Mouse (Mus musculus) ES-Bruce4 (cell line): ENCODE results near the gene Olfr1161. TPM values are rescaled to one million over a fixed set of nuclear protein-coding genes. Genes with fewer than 3 reads are reported as not detected.
"Not testable (repeated sequence)": the region's sequence is repeated elsewhere in the genome, so short reads cannot be mapped to it uniquely, and the experiment has no call there.

Experiments used
- H3K27ac ChIP-seq: 2 replicates; pipeline ENCODE4 v1.5.1; 2012; ENCODE audit warnings: low read length, inconsistent platforms; ENCODE audit not compliant: insufficient read depth
- H3K27me3 ChIP-seq: 2 replicates; pipeline ENCODE4 v1.6.1; 2012; ENCODE audit warnings: mild to moderate bottlenecking, low read length, inconsistent platforms; ENCODE audit not compliant: control insufficient read depth, poor library complexity, insufficient read depth, severe bottlenecking
- H3K36me3 ChIP-seq: 2 replicates; pipeline ENCODE4 v1.6.1; 2012; ENCODE audit warnings: inconsistent platforms, mild to moderate bottlenecking, low read length, moderate library complexity; ENCODE audit not compliant: control insufficient read depth, poor library complexity, insufficient read depth, severe bottlenecking
- H3K4me1 ChIP-seq: one replicate; pipeline ENCODE4 v1.8.1; 2011; ENCODE audit warnings: low read length; ENCODE audit not compliant: control insufficient read depth, insufficient read depth
- H3K4me3 ChIP-seq: 2 replicates; pipeline ENCODE4 v1.5.1; 2011; ENCODE audit warnings: low read depth, mild to moderate bottlenecking, low read length
- H3K9ac ChIP-seq: 2 replicates; pipeline ENCODE4 v1.6.1; 2012; ENCODE audit warnings: low read depth, mild to moderate bottlenecking, inconsistent platforms; ENCODE audit not compliant: poor library complexity, severe bottlenecking
- H3K9me3 ChIP-seq: replicated peaks from 2 replicates; pipeline ENCODE4 v1.6.1; 2012; ENCODE audit warnings: mild to moderate bottlenecking, low read length, inconsistent platforms; ENCODE audit not compliant: control insufficient read depth, poor library complexity, insufficient read depth, severe bottlenecking
- CTCF ChIP-seq: IDR thresholded peaks from one replicate; pipeline ENCODE4 v1.8.1; 2011; ENCODE audit warnings: low read depth, low read length
- EP300 ChIP-seq: IDR thresholded peaks from 2 replicates; pipeline ENCODE4 v1.6.1; 2011; ENCODE audit warnings: low read depth, low read length; ENCODE audit not compliant: insufficient read depth
- POLR2A ChIP-seq: IDR thresholded peaks from one replicate; pipeline ENCODE4 v1.8.1; 2011; ENCODE audit warnings: low read length; ENCODE audit not compliant: insufficient read depth
- polyA plus RNA-seq: library from polyadenylated mRNA; stranded (reverse); fragments of >200 nt; gene quantifications from 2 replicates; pipeline ENCODE4 v1.2.4, GENCODE M21; 2011; ENCODE audit warnings: low read depth; ENCODE audit not compliant: missing spikeins, insufficient read depth, insufficient read length

Gene Olfr1161
- not detected in 2 replicates for polyA plus RNA-seq

GRCm38 (mm10) chr2:88022474-88022873 lies at the start of gene Olfr1161:
Gene Olfr1161, plus strand, starts transcription at chr2:88022774.
- H3K27ac ChIP-seq, H3K9me3 ChIP-seq, H3K36me3 ChIP-seq, H3K9ac ChIP-seq, H3K4me3 ChIP-seq, H3K27me3 ChIP-seq, H3K4me1 ChIP-seq: not testable (repeated sequence)

- H3K36me3 ChIP-seq = no peaks in the 10 kb centered on the region
- no peaks in the 10 kb centered on the region for H3K27me3 ChIP-seq
- H3K4me1 ChIP-seq = no peaks in the 10 kb centered on the region
- H3K9ac ChIP-seq = no peak within 1 kb of the TSS
- no peaks in the 10 kb centered on the region for H3K9me3 ChIP-seq
- H3K4me3 ChIP-seq = no peak within 1 kb of the TSS
- TF ChIP-seq EP300 (no peak), POLR2A (no peak), CTCF (no peak)
- no peak within 1 kb of the TSS for H3K27ac ChIP-seq
These were observed 48.0 kb upstream of the Olfr1161 start, which contains the start of gene Olfr74 for GRCm38 (mm10) chr2:87974563-87974962. Gene Olfr74, minus strand, starts transcription at chr2:87974663.

- no peak within 1 kb of the TSS for H3K4me3 ChIP-seq
- H3K27me3 ChIP-seq = no peaks in the 10 kb centered on the region
- no peak for TF ChIP-seq CTCF
- no peak for TF ChIP-seq POLR2A
- H3K4me1 ChIP-seq = no peaks in the 10 kb centered on the region
- no peaks in the 10 kb centered on the region for H3K9me3 ChIP-seq
- no peak within 1 kb of the TSS for H3K27ac ChIP-seq
- no peak within 1 kb of the TSS for H3K9ac ChIP-seq
- H3K36me3 ChIP-seq = no peaks in the 10 kb centered on the region
These were observed 32.8 kb upstream of the Olfr1161 start, which contains the start of gene Olfr1158 for GRCm38 (mm10) chr2:87989813-87990212. Gene Olfr1158, plus strand, starts transcription at chr2:87990113.

- H3K4me1 ChIP-seq = no peaks in the 10 kb centered on the region
- no peak within 1 kb of the TSS for H3K27ac ChIP-seq
- H3K36me3 ChIP-seq = no peaks in the 10 kb centered on the region
- TF ChIP-seq CTCF = no peak
- no peak for TF ChIP-seq EP300
- H3K4me3 ChIP-seq = no peak within 1 kb of the TSS
- H3K27me3 ChIP-seq = no peaks in the 10 kb centered on the region
- no peaks in the 10 kb centered on the region for H3K9me3 ChIP-seq
- H3K9ac ChIP-seq = no peak within 1 kb of the TSS
These were observed 14.9 kb upstream of the Olfr1161 start, which contains the start of gene Olfr1160 for GRCm38 (mm10) chr2:88007515-88008318. Gene Olfr1160, minus strand, starts transcription at chr2:88008268.

GRCm38 (mm10) chr2:88037599-88037998 lies 15.0 kb downstream of the Olfr1161 start, which contains the start of gene Olfr73:
Gene Olfr73, minus strand, starts transcription at chr2:88037699.
- H3K36me3 ChIP-seq = no peaks in the 10 kb centered on the region
- H3K4me1 ChIP-seq = no peaks in the 10 kb centered on the region
- H3K9me3 ChIP-seq = no peaks in the 10 kb centered on the region
- no peak for TF ChIP-seq CTCF
- no peak for TF ChIP-seq POLR2A
- TF ChIP-seq EP300 = no peak
- no peak within 1 kb of the TSS for H3K27ac ChIP-seq
- H3K4me3 ChIP-seq = no peak within 1 kb of the TSS
- H3K9ac ChIP-seq = no peak within 1 kb of the TSS
- H3K27me3 ChIP-seq = no peaks in the 10 kb centered on the region

- no peaks in the 10 kb centered on the region for H3K4me1 ChIP-seq
These were observed 28.5 kb downstream of the Olfr1161 start, which contains the start of gene Olfr1162 for GRCm38 (mm10) chr2:88051029-88051428. Gene Olfr1162, minus strand, starts transcription at chr2:88051129.

More at GRCm38 (mm10) chr2:88051029-88051428, 28.5 kb downstream of the Olfr1161 start, which contains the start of gene Olfr1162:
- no peak within 1 kb of the TSS for H3K9ac ChIP-seq
- no peaks in the 10 kb centered on the region for H3K27me3 ChIP-seq
- TF ChIP-seq EP300 (no peak), CTCF (no peak), POLR2A (no peak)
- no peak within 1 kb of the TSS for H3K27ac ChIP-seq
- H3K4me3 ChIP-seq = no peak within 1 kb of the TSS
- H3K9me3 ChIP-seq = no peaks in the 10 kb centered on the region
- no peaks in the 10 kb centered on the region for H3K36me3 ChIP-seq
